Mouse (Mus musculus) neural tube, embryonic 11.5 days (tissue): ENCODE data around the gene Pde8a. TPM values are rescaled to one million over a fixed set of nuclear protein-coding genes. Genes with fewer than 3 reads are reported as not detected.

Experiments
- ATAC-seq: fragments of 200-750 bp; cut with Nextera tagmentation; 2 replicates; pipeline ENCODE4 v1.8.0; 2017; ENCODE audit warnings: moderate number of reproducible peaks, mild to moderate bottlenecking, moderate TSS enrichment, moderate library complexity; ENCODE audit not compliant: insufficient read depth, low FRiP score, low TSS enrichment
- DNase-seq: peaks from one replicate; pipeline ENCODE4 v3.0.0-alpha.2; 2015; ENCODE audit warnings: low spot score
- H3K27ac ChIP-seq: fragments of 300-500 bp; sonication (generic); 2 replicates; pipeline ENCODE4 v1.5.1; 2014; ENCODE audit warnings: low read depth, mild to moderate bottlenecking, low read length
- H3K27me3 ChIP-seq: fragments of 300-500 bp; sonication (generic); 2 replicates; pipeline ENCODE4 v1.6.1; 2014; ENCODE audit warnings: mild to moderate bottlenecking, low read length, mixed read lengths; ENCODE audit not compliant: control insufficient read depth, insufficient read depth
- H3K36me3 ChIP-seq: fragments of 300-500 bp; sonication (generic); 2 replicates; pipeline ENCODE4 v1.6.1; 2014; ENCODE audit warnings: mild to moderate bottlenecking, low read length, moderate library complexity, mixed read lengths; ENCODE audit not compliant: control insufficient read depth, insufficient read depth
- H3K4me1 ChIP-seq: fragments of 300-500 bp; sonication (generic); 2 replicates; pipeline ENCODE4 v1.6.1; 2014; ENCODE audit warnings: low read length, mixed read lengths; ENCODE audit not compliant: control insufficient read depth, insufficient read depth
- H3K4me2 ChIP-seq: fragments of 300-500 bp; sonication (generic); 2 replicates; pipeline ENCODE4 v1.6.1; 2014; ENCODE audit warnings: low read depth, mild to moderate bottlenecking, moderate library complexity
- H3K4me3 ChIP-seq: fragments of 300-500 bp; sonication (generic); 2 replicates; pipeline ENCODE4 v1.5.1; 2014; ENCODE audit warnings: low read depth, low read length
- H3K9ac ChIP-seq: fragments of 300-500 bp; sonication (generic); 2 replicates; pipeline ENCODE4 v1.6.1; 2014; ENCODE audit warnings: mild to moderate bottlenecking, low read length
- H3K9me3 ChIP-seq: fragments of 300-500 bp; sonication (generic); 2 replicates; pipeline ENCODE4 v1.6.1; 2016; ENCODE audit warnings: low read length; ENCODE audit not compliant: control insufficient read depth
- WGBS: fragments of 180-500 bp; shearing (Covaris S2); extraction: QIAGEN DNeasy Blood & Tissue Kit; methylation state at CpG from one replicate; pipeline ENCODE4 v1.1.7; 2014; 5-methylcytosine and 5-hydroxymethylcytosine counted together
- polyA plus RNA-seq: library from polyadenylated mRNA; unstranded; fragments of >200 nt; fragmentation: Nextera tagmentation; extraction: Ambion mirVana; gene quantifications from 2 replicates; pipeline ENCODE4 v1.2.1, GENCODE M21; 2014

Gene Pde8a
- polyA plus RNA-seq, 1 experiment from 2014 or later: 3.1 TPM

DNA sequence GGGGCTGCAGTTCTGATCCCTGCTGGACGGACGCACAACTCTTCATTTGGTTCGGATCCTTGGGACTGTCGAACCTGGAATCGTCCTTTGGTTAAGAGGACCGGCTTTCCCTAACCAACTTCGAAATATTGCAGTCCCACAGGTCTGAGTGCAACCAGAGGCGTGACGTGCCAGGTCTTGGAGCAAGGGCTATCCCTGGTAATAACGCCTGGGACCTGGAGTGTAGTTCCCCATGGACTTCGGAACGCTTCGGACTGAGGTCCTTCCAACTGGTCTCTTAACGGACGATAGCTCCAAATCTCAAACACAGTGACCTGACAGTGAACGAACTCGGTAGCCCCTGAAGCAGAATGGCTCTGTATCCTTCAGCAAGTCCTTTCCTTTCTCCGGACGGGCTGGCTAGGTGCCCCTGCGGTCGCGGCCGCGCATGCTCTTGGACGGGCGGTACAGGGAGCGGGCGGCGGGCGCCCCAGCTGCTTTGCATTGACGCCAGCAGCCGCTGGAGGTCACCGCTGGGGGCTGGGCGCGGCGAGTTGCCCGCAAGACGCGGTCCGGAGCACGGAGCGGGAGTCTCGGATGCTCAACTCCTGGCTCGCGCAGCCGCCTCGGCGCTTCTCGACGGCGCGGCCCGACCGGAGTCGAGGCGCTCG lies 574 bp upstream of the Pde8a start:
- H3K27me3 ChIP-seq: peaks cover 54% of the 10 kb centered on the region
- WGBS: under 1% methylated on average over 57 of the region's 57 CpGs
- peak overlapping the region; percentile 39; the same call in 1 of the 2 replicates for H3K27ac ChIP-seq
- DNase-seq (peak; percentile 93), ATAC-seq (peak; percentile 80)
- H3K4me3 ChIP-seq: peak overlapping the region; percentile 38
- no peaks in the 10 kb centered on the region for H3K36me3 ChIP-seq
- peak overlapping the region; percentile 60 for H3K4me2 ChIP-seq
- H3K9me3 ChIP-seq: no peaks in the 10 kb centered on the region
- H3K4me1 ChIP-seq: peaks cover 9% of the 10 kb centered on the region; the same call in 1 of the 2 replicates
- peak overlapping the region; percentile 29; the same call in 1 of the 2 replicates for H3K9ac ChIP-seq

GRCm38 (mm10) chr7:81214153-81214907 lies 934 bp downstream of the Pde8a start:
- H3K9ac ChIP-seq: no peak overlapping the region
- no peaks in the 10 kb centered on the region for H3K36me3 ChIP-seq
- ATAC-seq (0 out of 2 replicates have a peak, but pooled peaks have one; percentile 13), DNase-seq (peak; percentile 31)
- H3K27ac ChIP-seq: no peak overlapping the region
- H3K27me3 ChIP-seq: peaks cover 54% of the 10 kb centered on the region
- H3K4me1 ChIP-seq: peaks cover 9% of the 10 kb centered on the region; the same call in 1 of the 2 replicates
- H3K9me3 ChIP-seq: no peaks in the 10 kb centered on the region
- 4% methylated on average over 40 of the region's 40 CpGs for WGBS
- H3K4me3 ChIP-seq: peak overlapping the region; percentile 38
- peak overlapping the region; percentile 60 for H3K4me2 ChIP-seq

GRCm38 (mm10) chr7:81215950-81216349 lies 2.6 kb downstream of the Pde8a start:
- DNase-seq (no peak), ATAC-seq (no peak)
- no peak overlapping the region for H3K4me2 ChIP-seq
- 71% methylated on average over 1 of the region's 1 CpGs for WGBS
- H3K36me3 ChIP-seq: no peaks in the 10 kb centered on the region
- no peak overlapping the region for H3K9ac ChIP-seq
- H3K4me3 ChIP-seq: no peak overlapping the region
- peaks cover 9% of the 10 kb centered on the region; the same call in 1 of the 2 replicates for H3K4me1 ChIP-seq
- no peak overlapping the region for H3K27ac ChIP-seq
- H3K9me3 ChIP-seq: no peaks in the 10 kb centered on the region
- peaks cover 51% of the 10 kb centered on the region for H3K27me3 ChIP-seq

GRCm38 (mm10) chr7:81219321-81219720 lies 5.9 kb downstream of the Pde8a start:
- no peak for ATAC-seq

DNA sequence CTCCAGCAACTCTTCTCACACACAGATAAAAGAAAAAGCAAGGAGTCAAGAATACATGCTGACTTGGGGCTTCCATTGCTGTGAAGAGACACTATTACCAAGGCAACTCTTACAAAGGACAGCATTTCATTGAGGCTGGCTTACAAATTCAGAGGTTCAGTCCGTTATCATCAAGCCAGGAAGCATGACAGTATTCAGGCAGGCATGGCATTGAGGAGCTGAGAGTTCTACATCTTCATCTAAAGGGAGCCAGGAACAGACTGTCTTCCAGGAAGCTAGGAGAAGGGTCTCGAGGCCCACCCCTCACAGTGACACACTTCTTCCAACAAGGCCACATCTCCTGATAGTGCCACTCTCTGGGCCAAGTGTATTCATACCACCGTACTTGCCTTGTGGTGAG lies 7.0 kb downstream of the Pde8a start:
- DNase-seq (no peak), ATAC-seq (no peak)
- H3K9ac ChIP-seq: no peak overlapping the region
- no peak overlapping the region for H3K27ac ChIP-seq
- H3K4me2 ChIP-seq: no peak overlapping the region
- H3K27me3 ChIP-seq: peaks cover 10% of the 10 kb centered on the region
- no peak overlapping the region for H3K4me3 ChIP-seq
- H3K4me1 ChIP-seq: no peaks in the 10 kb centered on the region
- H3K36me3 ChIP-seq: no peaks in the 10 kb centered on the region
- no peaks in the 10 kb centered on the region for H3K9me3 ChIP-seq
- 85% methylated on average over 3 of the region's 3 CpGs for WGBS

More at GRCm38 (mm10) chr7:81219321-81219720, 5.9 kb downstream of the Pde8a start:
- H3K4me2 ChIP-seq: no peak overlapping the region
- no peak overlapping the region for H3K9ac ChIP-seq
- H3K36me3 ChIP-seq: no peaks in the 10 kb centered on the region
- H3K4me1 ChIP-seq: no peaks in the 10 kb centered on the region
- no peaks in the 10 kb centered on the region for H3K9me3 ChIP-seq
- H3K4me3 ChIP-seq: no peak overlapping the region
- 68% methylated on average over 7 of the region's 7 CpGs for WGBS
- peaks cover 21% of the 10 kb centered on the region for H3K27me3 ChIP-seq
- no peak for DNase-seq
- H3K27ac ChIP-seq: no peak overlapping the region

- H3K27ac ChIP-seq: no peak overlapping the region
- DNase-seq (no peak), ATAC-seq (no peak)
- H3K36me3 ChIP-seq: no peaks in the 10 kb centered on the region
- WGBS: 89% methylated on average over 7 of the region's 7 CpGs
- H3K9ac ChIP-seq: no peak overlapping the region
- H3K9me3 ChIP-seq: no peaks in the 10 kb centered on the region
- H3K4me3 ChIP-seq: no peak overlapping the region
- H3K4me1 ChIP-seq: no peaks in the 10 kb centered on the region
- H3K27me3 ChIP-seq: no peaks in the 10 kb centered on the region
- no peak overlapping the region for H3K4me2 ChIP-seq
Measured at GRCm38 (mm10) chr7:81224260-81224659, 10.9 kb downstream of the Pde8a start.

DNA sequence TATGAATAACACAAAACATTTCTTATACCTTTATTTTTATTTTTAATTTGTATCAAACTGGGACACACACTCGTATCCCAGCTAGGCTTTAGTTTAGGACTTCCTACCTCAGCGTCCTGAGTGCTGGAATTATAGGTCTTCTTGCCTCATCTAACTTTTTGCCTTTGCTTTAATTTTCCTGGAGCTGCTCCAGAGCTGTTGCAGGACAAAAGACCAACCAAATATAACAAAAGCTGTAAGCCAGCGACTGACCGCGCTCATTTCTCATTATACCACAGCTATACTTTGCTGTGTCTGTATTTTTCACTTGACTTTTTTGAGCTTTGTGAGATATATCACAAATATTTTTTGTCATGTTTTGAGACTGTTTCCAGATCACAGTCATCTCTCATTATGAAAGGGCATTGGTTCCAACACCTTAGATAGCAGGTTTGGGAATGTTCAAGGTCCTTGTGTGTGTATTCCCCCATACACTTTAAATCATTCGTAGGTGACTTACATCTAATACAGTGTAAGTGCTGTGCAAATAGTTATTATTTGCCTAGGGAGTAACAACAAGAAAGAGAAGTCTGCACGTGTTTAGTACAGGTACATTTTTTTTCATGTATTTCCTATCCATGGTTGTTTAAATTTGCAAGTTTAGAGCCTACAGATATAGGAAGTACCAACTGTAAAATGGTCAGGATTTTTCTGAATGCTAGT lies 16.8 kb downstream of the Pde8a start:
- no peaks in the 10 kb centered on the region for H3K36me3 ChIP-seq
- no peak for ATAC-seq
- H3K9ac ChIP-seq: no peak overlapping the region
- no peak for DNase-seq
- 87% methylated on average over 7 of the region's 7 CpGs for WGBS
- H3K27ac ChIP-seq: no peak overlapping the region
- no peaks in the 10 kb centered on the region for H3K9me3 ChIP-seq
- no peak overlapping the region for H3K4me2 ChIP-seq
- no peaks in the 10 kb centered on the region for H3K27me3 ChIP-seq
- H3K4me1 ChIP-seq: no peaks in the 10 kb centered on the region
- H3K4me3 ChIP-seq: no peak overlapping the region

DNA sequence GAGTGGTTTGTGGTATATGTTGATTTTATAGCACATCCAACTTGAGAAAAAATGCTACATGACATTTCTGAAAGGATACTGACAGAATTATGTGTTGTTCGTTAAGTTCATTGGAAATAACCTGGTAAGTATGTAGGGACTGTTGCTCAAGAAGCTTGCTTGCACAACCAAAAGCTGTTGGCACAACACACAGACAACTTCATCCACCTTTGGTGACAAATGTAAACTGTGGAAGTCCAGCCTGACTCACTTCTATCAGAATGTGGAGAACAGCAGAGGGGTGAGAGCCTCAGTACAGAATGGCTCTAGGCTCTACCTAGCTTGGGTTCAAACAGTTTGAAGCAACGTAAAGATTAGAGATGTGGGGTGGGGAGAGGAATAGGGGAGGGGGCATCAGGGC lies 19.3 kb downstream of the Pde8a start:
- ATAC-seq (no peak), DNase-seq (no peak)
- 81% methylated on average over 2 of the region's 2 CpGs for WGBS
- Histone ChIP-seq H3K4me1 (no peaks in the 10 kb centered on the region), H3K4me3 (no peak overlapping the region), H3K4me2 (no peak overlapping the region), H3K9ac (no peak overlapping the region), H3K27me3 (no peaks in the 10 kb centered on the region), H3K27ac (no peak overlapping the region), H3K9me3 (no peaks in the 10 kb centered on the region), H3K36me3 (no peaks in the 10 kb centered on the region)
